Mouse (Mus musculus): ENCODE results near the gene Taok3.

GRCm38 (mm10) chr5:117153527-117154091 lies 33.7 kb downstream of the Taok3 start:
- TF ChIP-seq CTCF (IDR thresholded peaks at IDR 0.05; ENCODE audit: borderline replicate concordance, insufficient read depth, low read length) (no peak), POLR2A (IDR thresholded peaks at IDR 0.05; ENCODE audit: low read depth, low read length) (no peak)
